Mouse (Mus musculus): ENCODE measurements at regions not wholly inside any gene's neighbourhood (a gene's known extent, or its start where the extent isn't known, plus 50 kb on each side); places are given as distances from the start of the nearest gene placed in this dataset.

- H3K36me3 ChIP-seq (ENCODE audit: control insufficient read depth, insufficient read depth, low read length), result no peaks in the 10 kb centered on the region
- H3K4me3 ChIP-seq (ENCODE audit: low read depth, low read length), result no peak overlapping the region
- no peaks in the 10 kb centered on the region for H3K4me1 ChIP-seq (replicated peaks; ENCODE audit: control insufficient read depth, insufficient read depth)
- no peak overlapping the region for H3K4me2 ChIP-seq (replicated peaks; ENCODE audit: low read depth)
- DNase-seq (ENCODE audit: low spot score) (no peak), ATAC-seq (ENCODE audit: low FRiP score, low TSS enrichment) (no peak)
- H3K27ac ChIP-seq (replicated peaks), result no peak overlapping the region
- no peaks in the 10 kb centered on the region for H3K27me3 ChIP-seq (ENCODE audit: control insufficient read depth, insufficient read depth, low read length)
- WGBS, result 83% methylated on average over 3 of the region's 3 CpGs
- TF ChIP-seq CTCF (IDR thresholded peaks at IDR 0.05; ENCODE audit: low read depth), result no peak
- no peak for TF ChIP-seq EP300 (optimal IDR thresholded peaks at IDR 0.05)
- no peak overlapping the region for H3K9ac ChIP-seq (ENCODE audit: low read length)
- H3K9me3 ChIP-seq (ENCODE audit: control insufficient read depth, low read length), result no peaks in the 10 kb centered on the region
Observed at GRCm38 (mm10) chr4:105459991-105460688, 303.0 kb downstream of the Plpp3 start.

DNA sequence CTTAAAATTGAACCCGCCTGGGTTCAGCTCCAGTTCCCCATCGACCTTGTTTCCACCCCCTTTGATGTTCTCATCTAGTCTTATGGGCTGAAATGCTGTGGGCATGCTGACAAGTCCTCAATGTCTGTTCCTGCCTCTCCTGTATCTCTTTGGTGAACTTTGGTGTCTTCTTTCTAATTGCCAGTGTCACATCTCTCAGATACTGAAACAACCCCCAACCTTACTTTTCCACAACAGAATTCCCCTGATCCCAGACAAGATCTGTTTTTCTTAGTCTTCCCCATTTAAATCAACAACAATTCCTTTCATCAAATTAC is 303.5 kb downstream of the Plpp3 start:
- ATAC-seq (ENCODE audit: low FRiP score, low TSS enrichment) (no peak), DNase-seq (ENCODE audit: low spot score) (no peak)
- TF ChIP-seq CTCF (IDR thresholded peaks at IDR 0.05; ENCODE audit: low read depth), result no peak
- TF ChIP-seq EP300 (optimal IDR thresholded peaks at IDR 0.05), result no peak
- Histone ChIP-seq H3K9ac (ENCODE audit: low read length) (no peak overlapping the region), H3K4me3 (ENCODE audit: low read depth, low read length) (no peak overlapping the region), H3K4me1 (replicated peaks; ENCODE audit: control insufficient read depth, insufficient read depth) (no peaks in the 10 kb centered on the region), H3K36me3 (ENCODE audit: control insufficient read depth, insufficient read depth, low read length) (no peaks in the 10 kb centered on the region), H3K4me2 (replicated peaks; ENCODE audit: low read depth) (no peak overlapping the region), H3K27ac (replicated peaks) (no peak overlapping the region), H3K27me3 (ENCODE audit: control insufficient read depth, insufficient read depth, low read length) (no peaks in the 10 kb centered on the region), H3K9me3 (ENCODE audit: control insufficient read depth, low read length) (no peaks in the 10 kb centered on the region)
- 39% methylated on average over 2 of the region's 2 CpGs for WGBS

DNA sequence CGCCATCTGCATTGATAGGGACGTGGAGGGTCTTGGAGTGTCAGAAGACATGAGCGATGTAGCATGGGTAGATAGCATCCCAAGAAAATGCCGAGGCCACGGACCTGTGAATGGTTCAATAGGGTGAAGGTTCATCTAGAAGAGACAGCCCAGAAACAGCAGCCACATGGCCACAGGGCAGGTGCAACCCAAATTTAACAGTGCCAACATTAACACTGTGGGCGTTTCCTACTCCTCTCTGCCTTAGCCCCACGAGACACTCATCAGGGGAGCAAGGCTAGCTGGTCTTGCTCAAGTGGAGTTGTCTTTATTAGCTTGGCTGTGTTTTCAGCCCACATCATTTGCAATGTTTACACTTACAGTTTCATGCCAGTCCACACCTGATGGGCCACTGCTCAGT is 310.7 kb downstream of the Plpp3 start:
- ATAC-seq (ENCODE audit: low FRiP score, low TSS enrichment) (no peak), DNase-seq (ENCODE audit: low spot score) (no peak)
- Histone ChIP-seq H3K36me3 (ENCODE audit: control insufficient read depth, insufficient read depth, low read length) (no peaks in the 10 kb centered on the region), H3K4me2 (replicated peaks; ENCODE audit: low read depth) (no peak overlapping the region), H3K4me1 (replicated peaks; ENCODE audit: control insufficient read depth, insufficient read depth) (no peaks in the 10 kb centered on the region), H3K27me3 (ENCODE audit: control insufficient read depth, insufficient read depth, low read length) (no peaks in the 10 kb centered on the region), H3K9me3 (ENCODE audit: control insufficient read depth, low read length) (no peaks in the 10 kb centered on the region), H3K4me3 (ENCODE audit: low read depth, low read length) (no peak overlapping the region), H3K27ac (replicated peaks) (no peak overlapping the region), H3K9ac (ENCODE audit: low read length) (no peak overlapping the region)
- 93% methylated on average over 7 of the region's 7 CpGs for WGBS
- no peak for TF ChIP-seq EP300 (optimal IDR thresholded peaks at IDR 0.05)
- no peak for TF ChIP-seq CTCF (IDR thresholded peaks at IDR 0.05; ENCODE audit: low read depth)

GRCm38 (mm10) chr4:105469300-105469821 is 312.2 kb downstream of the Plpp3 start:
- H3K4me3 ChIP-seq (ENCODE audit: low read depth, low read length), result no peak overlapping the region
- no peak for DNase-seq (ENCODE audit: low spot score)
- TF ChIP-seq CTCF (IDR thresholded peaks at IDR 0.05; ENCODE audit: low read depth) (no peak), EP300 (optimal IDR thresholded peaks at IDR 0.05) (no peak)
- no peaks in the 10 kb centered on the region for H3K4me1 ChIP-seq (replicated peaks; ENCODE audit: control insufficient read depth, insufficient read depth)
- 58% methylated on average over 6 of the region's 6 CpGs for WGBS
- no peaks in the 10 kb centered on the region for H3K27me3 ChIP-seq (ENCODE audit: control insufficient read depth, insufficient read depth, low read length)
- no peak overlapping the region for H3K4me2 ChIP-seq (replicated peaks; ENCODE audit: low read depth)
- H3K36me3 ChIP-seq (ENCODE audit: control insufficient read depth, insufficient read depth, low read length), result no peaks in the 10 kb centered on the region
- ATAC-seq (ENCODE audit: low FRiP score, low TSS enrichment), result no peak
- H3K9ac ChIP-seq (ENCODE audit: low read length), result no peak overlapping the region
- no peak overlapping the region for H3K27ac ChIP-seq (replicated peaks)
- no peaks in the 10 kb centered on the region for H3K9me3 ChIP-seq (ENCODE audit: control insufficient read depth, low read length)

DNA sequence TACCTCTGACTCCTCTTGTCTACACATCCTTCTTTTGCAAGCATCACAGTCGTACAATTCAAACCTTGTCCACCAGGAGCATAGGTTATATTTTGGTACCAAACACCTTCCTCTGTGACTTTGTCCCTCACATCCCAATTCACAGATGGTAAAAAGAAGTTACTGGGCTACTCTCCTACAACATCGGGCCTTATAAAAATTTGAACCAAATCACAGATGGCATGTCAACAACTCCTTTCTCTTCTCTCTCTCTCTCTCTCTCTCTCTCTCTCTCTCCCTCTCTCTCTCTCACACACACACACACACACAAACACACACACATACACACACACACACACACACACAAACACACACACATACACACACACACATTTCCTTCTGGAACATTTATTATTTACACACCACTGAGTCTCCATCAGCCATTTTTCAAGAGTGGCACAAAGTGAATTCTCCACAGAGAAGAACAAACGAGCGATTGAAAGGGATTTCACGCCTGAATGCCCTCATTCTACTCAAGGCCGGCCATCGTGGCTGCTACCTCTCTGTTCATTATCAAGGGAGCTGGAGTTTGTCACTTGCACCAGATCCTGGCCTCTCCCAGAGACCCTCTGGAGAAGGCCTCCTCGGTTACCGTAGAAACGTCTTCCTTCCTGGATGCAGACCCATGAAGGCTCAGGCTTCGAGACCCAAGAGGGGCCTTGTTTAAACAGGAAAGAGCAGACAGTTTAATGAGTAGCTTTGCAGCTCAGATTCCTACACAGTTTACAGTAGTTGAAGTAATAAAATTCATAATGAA is 314.7 kb upstream of the Gm12728 start:
- Histone ChIP-seq H3K4me3 (ENCODE audit: low read depth, low read length) (no peak overlapping the region), H3K4me2 (replicated peaks; ENCODE audit: low read depth) (no peak overlapping the region), H3K36me3 (ENCODE audit: control insufficient read depth, insufficient read depth, low read length) (no peaks in the 10 kb centered on the region), H3K4me1 (replicated peaks; ENCODE audit: control insufficient read depth, insufficient read depth) (no peaks in the 10 kb centered on the region), H3K27ac (replicated peaks) (no peak overlapping the region), H3K9me3 (ENCODE audit: control insufficient read depth, low read length) (no peaks in the 10 kb centered on the region), H3K9ac (ENCODE audit: low read length) (no peak overlapping the region), H3K27me3 (ENCODE audit: control insufficient read depth, insufficient read depth, low read length) (no peaks in the 10 kb centered on the region)
- DNase-seq (ENCODE audit: low spot score) (no peak), ATAC-seq (ENCODE audit: low FRiP score, low TSS enrichment) (no peak)
- no peak for TF ChIP-seq EP300 (optimal IDR thresholded peaks at IDR 0.05)
- TF ChIP-seq CTCF (IDR thresholded peaks at IDR 0.05; ENCODE audit: low read depth), result no peak
- 46% methylated on average over 11 of the region's 11 CpGs for WGBS

DNA sequence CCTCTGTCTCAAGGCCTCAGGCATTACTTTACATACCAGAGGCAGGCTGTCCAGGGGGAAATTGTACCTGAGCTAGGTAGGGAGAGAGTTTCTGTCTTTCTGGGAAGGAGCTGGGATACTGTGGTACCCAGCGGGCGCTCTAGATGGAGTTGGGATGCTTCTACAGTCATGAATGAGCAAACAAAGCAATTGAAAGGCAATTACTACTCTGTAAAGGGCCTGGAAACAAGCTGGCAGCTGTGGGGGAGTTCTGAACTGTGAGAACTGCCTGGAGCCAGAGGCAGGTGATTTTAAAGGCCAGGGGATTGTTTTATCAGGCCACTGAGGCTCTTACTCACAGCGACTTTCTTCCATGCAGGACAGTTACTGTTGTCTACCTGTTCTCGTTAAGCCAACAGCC is 313.3 kb upstream of the Gm12728 start:
- TF ChIP-seq EP300 (optimal IDR thresholded peaks at IDR 0.05) (no peak), CTCF (IDR thresholded peaks at IDR 0.05; ENCODE audit: low read depth) (no peak)
- 89% methylated on average over 4 of the region's 4 CpGs for WGBS
- DNase-seq (ENCODE audit: low spot score), result no peak

More for the DNA sequence above, 313.3 kb upstream of the Gm12728 start:
- Histone ChIP-seq H3K9me3 (ENCODE audit: control insufficient read depth, low read length) (no peaks in the 10 kb centered on the region), H3K4me2 (replicated peaks; ENCODE audit: low read depth) (no peak overlapping the region), H3K27ac (replicated peaks) (no peak overlapping the region), H3K36me3 (ENCODE audit: control insufficient read depth, insufficient read depth, low read length) (no peaks in the 10 kb centered on the region), H3K27me3 (ENCODE audit: control insufficient read depth, insufficient read depth, low read length) (no peaks in the 10 kb centered on the region), H3K4me3 (ENCODE audit: low read depth, low read length) (no peak overlapping the region), H3K9ac (ENCODE audit: low read length) (no peak overlapping the region), H3K4me1 (replicated peaks; ENCODE audit: control insufficient read depth, insufficient read depth) (no peaks in the 10 kb centered on the region)
- ATAC-seq (ENCODE audit: low FRiP score, low TSS enrichment), result no peak

Data from stomach, postnatal 0 days (tissue).